Mouse (Mus musculus): Measurements from ENCODE around the gene Gm21958.

The Gm21958 gene

DNA sequence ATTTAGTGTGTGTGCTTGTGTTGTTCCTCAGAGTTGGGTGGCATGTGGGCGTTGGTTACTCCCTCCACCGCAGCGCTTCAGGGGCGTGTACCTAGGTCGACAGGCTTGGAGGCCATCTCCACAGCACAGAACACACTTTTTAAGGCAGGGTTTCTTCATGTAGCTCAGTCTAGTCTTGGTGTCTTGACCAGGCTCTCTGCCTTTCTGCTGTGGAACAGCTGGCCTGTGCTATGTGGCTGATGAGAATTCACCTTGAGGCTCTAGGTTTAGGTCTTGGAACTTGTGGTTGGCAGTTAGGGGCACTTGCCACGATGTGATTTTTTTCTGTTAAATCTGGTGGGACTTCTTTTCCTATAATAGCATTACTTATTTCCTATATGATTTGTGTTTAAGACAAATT lies at the start of gene Gm21958:
Gene Gm21958, minus strand, starts transcription at position 101 of the 400 bp plus-strand sequence.
- no peak for DNase-seq (ENCODE audit: low read depth, low spot score)

- DNase-seq (ENCODE audit: low read depth, low spot score): no peak
These were observed 47.1 kb upstream of the Gm21958 start for GRCm38 (mm10) chr3:54761258-54761657.

DNA sequence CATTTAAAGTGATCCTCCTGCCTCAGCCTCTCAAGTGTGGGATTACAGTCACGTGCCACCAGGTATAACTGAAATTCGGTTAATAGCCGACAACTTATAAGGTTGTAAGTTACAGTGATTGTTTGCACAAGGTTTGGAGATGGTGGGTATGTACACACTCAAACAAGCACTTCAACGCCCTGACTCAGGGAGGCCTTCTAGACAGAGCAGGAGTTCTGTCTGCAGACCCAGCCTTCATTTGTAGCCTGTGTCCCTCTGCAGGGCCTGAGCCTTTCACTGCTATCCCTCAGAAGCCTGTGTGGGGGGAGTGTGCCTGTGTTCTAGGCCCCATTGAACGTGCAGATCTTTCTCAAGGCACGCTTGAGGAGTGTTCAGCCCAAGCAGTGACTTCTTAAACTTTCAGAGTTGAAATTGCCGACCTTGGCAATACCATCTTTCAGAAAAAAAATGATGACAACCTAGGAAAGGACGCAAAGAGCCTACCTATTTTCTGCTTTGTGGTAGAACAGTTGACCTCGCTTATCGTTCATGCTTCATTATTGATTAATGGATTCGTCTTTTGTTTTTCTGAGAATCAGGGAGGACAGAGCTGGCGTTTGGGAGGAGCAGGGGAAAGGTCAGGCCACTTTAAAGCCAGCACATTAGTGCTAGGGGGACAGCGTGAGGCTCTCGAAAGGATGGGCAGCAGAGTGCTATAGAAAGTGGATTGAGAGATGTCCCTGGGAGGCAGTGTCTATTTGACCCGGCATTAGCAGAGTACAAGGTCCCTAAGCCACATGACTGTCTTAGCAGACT lies 46.4 kb upstream of the Gm21958 start:
- DNase-seq (ENCODE audit: low read depth, low spot score): no peak

DNA sequence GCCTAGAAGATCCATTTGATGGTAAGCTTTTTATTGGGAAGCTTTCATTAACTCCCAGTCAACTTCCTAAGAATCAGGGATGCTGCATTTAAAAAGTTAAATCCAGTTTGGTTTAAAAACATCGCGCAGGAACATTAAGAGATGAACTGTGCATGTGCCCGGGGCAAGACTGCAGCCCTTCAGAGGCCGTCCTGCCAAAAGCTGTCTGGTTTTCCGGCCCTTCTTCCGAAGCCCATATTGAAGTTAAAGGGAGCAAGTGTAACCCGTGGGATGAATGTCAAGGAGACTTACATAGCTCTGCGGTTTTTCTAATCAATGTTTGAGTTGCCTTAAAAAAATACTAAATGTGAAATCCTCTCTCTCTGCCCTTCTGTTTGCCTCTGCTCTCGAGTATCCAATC lies 45.1 kb upstream of the Gm21958 start:
- no peak for DNase-seq (ENCODE audit: low read depth, low spot score)

DNA sequence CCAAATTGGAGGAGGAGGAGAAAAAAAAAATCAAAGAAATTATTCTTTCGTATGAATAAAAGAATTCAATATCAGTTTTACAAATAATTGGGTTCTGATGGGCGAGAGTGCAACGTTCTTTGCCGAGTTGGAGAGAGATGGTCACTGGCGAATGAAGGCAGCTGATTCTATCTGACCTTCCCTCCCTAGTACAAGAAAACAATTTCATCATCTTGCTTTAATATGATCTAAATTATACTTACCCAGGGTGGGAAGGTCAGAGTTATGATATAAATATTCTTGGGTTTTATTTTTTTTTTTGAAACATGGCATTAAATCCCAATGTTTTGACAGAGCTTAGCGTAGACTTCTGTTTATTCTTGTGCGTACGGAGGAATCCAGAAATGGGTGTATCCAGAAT lies 43.3 kb upstream of the Gm21958 start:
- DNase-seq (ENCODE audit: low read depth, low spot score): no peak

- DNase-seq (ENCODE audit: low read depth, low spot score): no peak
These were observed 41.9 kb upstream of the Gm21958 start for GRCm38 (mm10) chr3:54756058-54756457.

GRCm38 (mm10) chr3:54755145-54756041 lies 41.2 kb upstream of the Gm21958 start, which contains the start of gene Smad9:
Gene Smad9, plus strand, starts transcription at chr3:54755582.
- no peak for DNase-seq (ENCODE audit: low read depth, low spot score)

- DNase-seq (ENCODE audit: low read depth, low spot score): no peak
These were observed 39.3 kb upstream of the Gm21958 start for GRCm38 (mm10) chr3:54753411-54753810.

DNA sequence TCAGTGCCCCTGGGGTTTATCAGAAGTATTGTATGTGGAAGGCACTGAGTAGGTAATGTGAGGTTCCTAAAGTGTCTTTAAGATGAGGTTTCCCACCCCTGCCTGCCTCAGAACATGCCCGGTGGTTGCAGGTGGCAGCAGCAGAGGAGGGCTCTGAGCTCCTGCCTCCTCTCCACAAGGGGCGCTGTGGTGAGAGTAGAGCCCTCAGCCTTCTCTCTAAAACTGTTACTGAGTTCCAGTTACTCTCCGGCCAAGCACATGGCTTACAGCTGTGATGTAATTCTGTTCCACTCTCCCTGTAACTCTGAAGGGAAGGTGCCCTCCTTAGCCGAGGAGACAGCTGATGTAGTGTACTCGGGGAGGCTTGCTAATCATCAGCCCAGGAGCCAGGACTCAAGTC lies 31.6 kb upstream of the Gm21958 start:
- peak; percentile 56 for DNase-seq (ENCODE audit: low read depth, low spot score)

DNA sequence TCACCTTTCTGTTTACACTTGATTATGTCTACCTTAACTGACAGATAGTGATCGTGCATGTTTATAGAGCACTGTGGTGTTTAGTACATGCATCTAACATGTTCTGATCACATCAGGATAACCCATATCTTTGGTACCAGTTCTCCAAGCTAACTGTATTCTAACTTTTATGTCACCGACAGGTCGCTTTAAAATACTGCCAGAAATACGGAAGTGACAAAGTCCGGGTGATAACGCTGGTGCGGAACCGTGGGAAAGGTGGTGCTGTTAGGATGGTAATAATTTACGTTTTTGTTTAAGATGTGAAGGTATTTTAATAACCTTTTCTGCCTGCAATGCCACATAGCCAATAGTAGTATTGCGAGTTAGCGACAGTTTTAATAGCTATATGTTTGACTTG lies 27.8 kb upstream of the Gm21958 start:
- DNase-seq (ENCODE audit: low read depth, low spot score): no peak

GRCm38 (mm10) chr3:54737317-54737716 lies 23.2 kb upstream of the Gm21958 start:
- no peak for DNase-seq (ENCODE audit: low read depth, low spot score)

DNA sequence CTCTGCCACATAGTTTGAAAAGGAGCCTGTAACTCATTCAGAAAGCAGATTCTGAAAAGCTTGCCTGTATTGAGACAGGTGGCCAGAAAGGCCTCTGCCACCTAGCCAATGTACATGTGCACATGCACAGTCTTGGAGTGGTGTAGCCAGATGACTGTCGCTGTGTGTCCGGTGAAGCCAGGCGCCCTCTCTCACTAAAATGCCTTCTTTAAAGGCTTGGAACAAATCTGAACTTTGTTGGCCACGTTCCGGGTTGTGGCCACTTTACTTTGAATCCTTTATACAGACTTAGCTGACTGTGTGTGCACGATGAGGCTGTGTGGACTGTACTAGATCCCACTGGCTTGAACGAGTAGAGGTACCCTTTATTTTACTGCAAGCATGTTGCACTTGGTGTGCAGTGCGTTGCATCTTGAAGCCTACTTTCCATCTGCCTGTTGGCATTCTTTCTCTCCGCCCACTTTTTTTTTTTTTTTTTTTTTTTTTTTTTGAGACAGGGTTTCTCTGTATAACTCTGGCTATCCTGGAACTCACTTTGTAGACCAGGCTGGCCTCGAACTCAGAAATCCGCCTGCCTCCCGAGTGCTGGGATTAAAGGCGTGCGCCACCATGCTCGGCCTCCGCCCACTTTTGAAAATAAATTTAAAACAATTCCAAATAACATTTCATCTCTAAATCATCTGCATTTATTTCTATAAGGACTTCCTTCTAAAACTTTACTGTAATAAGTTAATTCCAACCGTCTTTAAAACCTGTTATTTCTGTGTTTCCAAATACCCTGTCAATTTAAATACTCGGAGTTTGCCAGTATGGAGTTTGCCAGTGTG lies 22.2 kb upstream of the Gm21958 start:
- DNase-seq (ENCODE audit: low read depth, low spot score): peak; percentile 65

GRCm38 (mm10) chr3:54735247-54736046 lies 21.3 kb upstream of the Gm21958 start, which contains the start of the genes Exosc8 and Alg5:
Gene Exosc8, minus strand, starts transcription at chr3:54735393.
Gene Alg5, plus strand, starts transcription at chr3:54735539.
- DNase-seq (ENCODE audit: low read depth, low spot score): peak; percentile 89

- DNase-seq (ENCODE audit: low read depth, low spot score): peak; percentile 91
These were observed 20.5 kb upstream of the Gm21958 start for GRCm38 (mm10) chr3:54734411-54735246.

- no peak for DNase-seq (ENCODE audit: low read depth, low spot score)
These were observed 18.2 kb upstream of the Gm21958 start for GRCm38 (mm10) chr3:54732371-54732770.

- DNase-seq (ENCODE audit: low read depth, low spot score): no peak
These were observed 17.5 kb upstream of the Gm21958 start for GRCm38 (mm10) chr3:54731626-54732150.

- peak; percentile 75 for DNase-seq (ENCODE audit: low read depth, low spot score)
These were observed 13.9 kb upstream of the Gm21958 start for GRCm38 (mm10) chr3:54728100-54728499.

DNA sequence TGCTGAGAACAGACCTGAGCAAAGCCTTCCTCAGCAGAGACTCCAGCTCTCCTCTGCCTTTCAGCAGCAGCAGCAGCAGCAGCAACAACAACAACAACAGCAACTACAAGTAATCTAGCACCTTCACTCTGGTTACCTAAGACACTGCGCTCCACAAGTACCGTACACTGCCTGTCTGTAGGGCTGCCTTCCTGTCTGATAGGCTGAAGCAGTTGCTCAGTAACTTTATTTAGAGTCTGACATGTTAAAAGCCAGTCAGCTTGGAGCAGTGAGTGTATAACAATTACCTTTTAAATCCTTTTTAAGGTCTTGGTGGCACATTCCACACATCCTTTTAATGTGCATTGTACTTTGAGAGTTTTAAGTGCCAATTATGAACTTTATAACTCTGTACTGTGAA lies 13.4 kb upstream of the Gm21958 start:
- DNase-seq (ENCODE audit: low read depth, low spot score): no peak

- no peak for DNase-seq (ENCODE audit: low read depth, low spot score)
These were observed 11.2 kb upstream of the Gm21958 start for GRCm38 (mm10) chr3:54725344-54725743.
